Mouse (Mus musculus) CH12.LX (cell line): ENCODE measurements around the gene Rpl10a. TPM values are rescaled to one million over a fixed set of nuclear protein-coding genes. Genes with fewer than 3 reads are reported as not detected.
A peak's percentile ranks its signal among the peaks of the same experiment; 100 is the strongest.

ENCODE experiments used
- DNase-seq: peaks from one replicate; pipeline ENCODE4 v3.0.0-alpha.2; 2013; ENCODE audit errors: extremely low read depth
- H3K27ac ChIP-seq: 2 replicates; pipeline ENCODE4 v1.5.1; 2012; ENCODE audit warnings: low read depth, mild to moderate bottlenecking, control low read depth, moderate library complexity; ENCODE audit not compliant: insufficient read depth
- H3K27me3 ChIP-seq: replicated peaks from 2 replicates; pipeline ENCODE3; 2012; ENCODE audit warnings: inconsistent platforms
- H3K36me3 ChIP-seq, 2 experiments: replicated peaks in 1 of 2; 2 replicates each; pipeline versions ENCODE3 to v1.6.1; 2012; ENCODE audit warnings: inconsistent platforms in 1 of 2, low read length in 1 of 2, mild to moderate bottlenecking in 1 of 2, mixed read lengths in 1 of 2, moderate library complexity in 1 of 2; ENCODE audit not compliant: control insufficient read depth in 1 of 2, insufficient read depth in 1 of 2
- H3K4me1 ChIP-seq, 2 experiments: 2 replicates each; pipeline ENCODE4 v1.6.1; 2012; ENCODE audit warnings: inconsistent platforms in 1 of 2, moderate library complexity in 1 of 2; ENCODE audit not compliant: insufficient read depth in 2 of 2, control insufficient read depth in 1 of 2
- H3K4me2 ChIP-seq: 2 replicates; pipeline ENCODE4 v1.6.1; 2012; ENCODE audit warnings: low read depth, mild to moderate bottlenecking, control low read depth; ENCODE audit not compliant: poor library complexity, insufficient read depth, severe bottlenecking
- H3K4me3 ChIP-seq, 3 experiments: fragments of 150-350 bp in 1 of 3; sonication (generic) in 1 of 3; replicated peaks in 1 of 3; 2 replicates each; pipeline versions ENCODE3 to v1.5.1; 2011 to 2012; ENCODE audit warnings: low read depth in 2 of 3, low read length in 2 of 3, mild to moderate bottlenecking in 2 of 3, moderate library complexity in 2 of 3, control low read depth in 1 of 3, improper control_type of control experiment in 1 of 3, inconsistent platforms in 1 of 3, mixed read lengths in 1 of 3; ENCODE audit not compliant: poor library complexity in 1 of 3
- H3K79me2 ChIP-seq: replicated peaks from 2 replicates; pipeline ENCODE4 v1.6.1; 2012; ENCODE audit warnings: mild to moderate bottlenecking, moderate library complexity; ENCODE audit not compliant: control insufficient read depth, poor library complexity, insufficient read depth, severe bottlenecking; ENCODE audit errors: extremely low read depth
- H3K9ac ChIP-seq: 2 replicates; pipeline ENCODE4 v1.6.1; 2012; ENCODE audit warnings: low read depth, mild to moderate bottlenecking, control low read depth, moderate library complexity; ENCODE audit not compliant: insufficient read depth
- H3K9me3 ChIP-seq: replicated peaks from 2 replicates; pipeline ENCODE3; 2012; ENCODE audit warnings: low read length, inconsistent platforms, mixed read lengths
- GABPA ChIP-seq: IDR thresholded peaks from 2 replicates; pipeline ENCODE4 v1.6.1; 2012; ENCODE audit warnings: low read depth, low read length, improper control_type of control experiment, inconsistent platforms; ENCODE audit not compliant: insufficient replicate concordance
- HCFC1 ChIP-seq: IDR thresholded peaks from 2 replicates; pipeline ENCODE4 v1.6.1; 2012; ENCODE audit warnings: low read depth, mild to moderate bottlenecking, inconsistent platforms, low read length, improper control_type of control experiment
- IRF4 ChIP-seq: IDR thresholded peaks from 2 replicates; pipeline ENCODE4 v1.6.1; 2014; ENCODE audit warnings: low read depth, mild to moderate bottlenecking, inconsistent platforms, low read length, improper control_type of control experiment
- JUND ChIP-seq: conservative IDR thresholded peaks from 2 replicates; pipeline ENCODE4 v1.6.1; 2011; ENCODE audit warnings: low read depth, low read length, improper control_type of control experiment
- KAT2A ChIP-seq: IDR thresholded peaks from 2 replicates; pipeline ENCODE4 v1.6.1; 2012; ENCODE audit warnings: low read length, improper control_type of control experiment, inconsistent platforms; ENCODE audit not compliant: insufficient replicate concordance
- MXI1 ChIP-seq: IDR thresholded peaks from 2 replicates; pipeline ENCODE4 v1.6.1; 2011; ENCODE audit warnings: mild to moderate bottlenecking, low read depth, low read length, improper control_type of control experiment
- NELFE ChIP-seq: IDR thresholded peaks from 2 replicates; pipeline ENCODE4 v1.6.1; 2011; ENCODE audit warnings: low read depth, low read length, improper control_type of control experiment
- NRF1 ChIP-seq: IDR thresholded peaks from 2 replicates; pipeline ENCODE4 v1.6.1; 2014; ENCODE audit warnings: low read depth, mild to moderate bottlenecking, inconsistent platforms, low read length, improper control_type of control experiment, moderate library complexity
- POLR2A ChIP-seq: IDR thresholded peaks from 2 replicates; pipeline ENCODE4 v1.6.1; 2011; ENCODE audit warnings: low read depth, mild to moderate bottlenecking, improper control_type of control experiment, low read length
- SIN3A ChIP-seq: IDR thresholded peaks from 2 replicates; pipeline ENCODE4 v1.6.1; 2012; ENCODE audit warnings: low read length, improper control_type of control experiment, inconsistent platforms
- USF2 ChIP-seq: conservative IDR thresholded peaks from 2 replicates; pipeline ENCODE4 v1.6.1; 2011; ENCODE audit warnings: low read depth, low read length, improper control_type of control experiment
- dilution Hi-C: fragments of 300-500 bp; cut with MboI; formaldehyde crosslinking; loops from 2 replicates; pipeline ENCODE4 v1.14.3; 2020; ENCODE audit warnings: low sequenced_read_pairs; ENCODE audit not compliant: extremely low pct_unique_long_range_greater_than_20kb, extremely low pct_ligation_motif_present
- in situ Hi-C: fragments of 300-500 bp; cut with MboI; formaldehyde crosslinking; loops from 3 replicates; pipeline ENCODE4 v1.14.3; 2019; ENCODE audit warnings: low sequenced_read_pairs, low pct_ligation_motif_present, low pct_unique_long_range_greater_than_20kb, mixed read lengths
- polyA plus RNA-seq: library from polyadenylated mRNA; unstranded; fragments of >175 nt; gene quantifications from 2 replicates; pipeline ENCODE4 v1.2.1, GENCODE M21; 2012; ENCODE audit warnings: low read depth; ENCODE audit not compliant: insufficient read length
- total RNA-seq, 2 experiments: library from RNA; depleted of rRNA; stranded (reverse); fragments of 300-350 nt in 1 of 2; fragments of >200 nt in 1 of 2; gene quantifications; 2 replicates each; pipeline ENCODE4 v1.2.3; 2012 to 2014

The Rpl10a gene
- total and polyA plus RNA-seq, 3 experiments, result 1,605 to 4,144 (median 3,467) TPM

GRCm38 (mm10) chr17:28373821-28374220, 45.5 kb downstream of the Rpl10a start (continued):
- TF ChIP-seq JUND, result no peak

- Histone ChIP-seq H3K27me3 (peaks cover 8% of the 10 kb centered on the region), H3K4me1 (peaks cover 0 to 4% of the 10 kb centered on the region in 2 experiments; a peak in 1 of 4 replicates), H3K4me2 (peak overlapping the region; percentile 68), H3K9ac (no peak overlapping the region), H3K4me3 (no peak overlapping the region), H3K79me2 (no peaks in the 10 kb centered on the region), H3K9me3 (no peaks in the 10 kb centered on the region), H3K36me3 (no peaks in the 10 kb centered on the region), H3K27ac (no peak overlapping the region)
- DNase-seq, result no peak
- TF ChIP-seq USF2 (no peak), NRF1 (peak; percentile 58; the same call in 1 of the 2 replicates)
- dilution Hi-C loops (no loop called here), in situ Hi-C loops (loop anchor here (10.0 kb wide), 1 partner anchor 160 kb away; the partner anchor contains the start of gene Armc12)
Measured at GRCm38 (mm10) chr17:28374494-28374893, 46.2 kb downstream of the Rpl10a start.

GRCm38 (mm10) chr17:28375592-28376061, 47.4 kb downstream of the Rpl10a start:
- Histone ChIP-seq H3K9me3 (no peaks in the 10 kb centered on the region), H3K36me3 (no peaks in the 10 kb centered on the region), H3K4me1 (peaks cover 0 to 4% of the 10 kb centered on the region in 2 experiments; a peak in 1 of 4 replicates), H3K4me3 (no peak overlapping the region), H3K79me2 (no peaks in the 10 kb centered on the region), H3K27ac (no peak overlapping the region), H3K9ac (no peak overlapping the region), H3K27me3 (peaks cover 11% of the 10 kb centered on the region), H3K4me2 (no peak overlapping the region)
- DNase-seq, result no peak
- in situ Hi-C loops, result loop anchor here (10.0 kb wide), 1 partner anchor 159 kb away; the partner anchor contains the start of gene Armc12
- TF ChIP-seq NELFE (no peak), IRF4 (no peak), POLR2A (no peak), HCFC1 (no peak)
- dilution Hi-C loops, result no loop called here

GRCm38 (mm10) chr17:28380255-28380654, 52.0 kb downstream of the Rpl10a start:
- no peaks in the 10 kb centered on the region for H3K9me3 ChIP-seq
- no peaks in the 10 kb centered on the region for H3K79me2 ChIP-seq
- in situ Hi-C loops, result no loop called here
- H3K27ac ChIP-seq, result no peak overlapping the region
- peaks cover 8% of the 10 kb centered on the region for H3K27me3 ChIP-seq
- H3K4me3 ChIP-seq, result no peak overlapping the region
- H3K36me3 ChIP-seq, result no peaks in the 10 kb centered on the region
- H3K9ac ChIP-seq, result no peak overlapping the region
- H3K4me1 ChIP-seq, result peaks cover 0 to 4% of the 10 kb centered on the region in 2 experiments; a peak in 1 of 4 replicates
- no peak for DNase-seq
- dilution Hi-C loops, result no loop called here
- TF ChIP-seq MXI1 (no peak), GABPA (no peak), SIN3A (no peak), KAT2A (no peak)
- no peak overlapping the region for H3K4me2 ChIP-seq

Other genes with a start within 250 kb of the Rpl10a start
- not detected in 2 replicates for gene Tcp11, start 247.8 kb upstream of the Rpl10a start, total RNA-seq (2012; rRNA removed)
- gene Tcp11, start 247.8 kb upstream of the Rpl10a start, total RNA-seq (2014; rRNA removed), result not detected in 2 replicates
- not detected in 2 replicates for gene Tcp11, start 247.8 kb upstream of the Rpl10a start, polyA plus RNA-seq
- 0.08 and 0.50 TPM in 2 replicates for gene Scube3, start 186.3 kb upstream of the Rpl10a start, total RNA-seq (2012; rRNA removed)
- not detected in 2 replicates for gene Scube3, start 186.3 kb upstream of the Rpl10a start, total RNA-seq (2014; rRNA removed)
- gene Scube3, start 186.3 kb upstream of the Rpl10a start, polyA plus RNA-seq, result 0.10 and 0.19 TPM in 2 replicates
- 7.6 and 14.7 TPM in 2 replicates for gene Zfp523, start 151.3 kb upstream of the Rpl10a start, total RNA-seq (2012; rRNA removed)
- 2.5 and 3.7 TPM in 2 replicates for gene Zfp523, start 151.3 kb upstream of the Rpl10a start, total RNA-seq (2014; rRNA removed)
- gene Zfp523, start 151.3 kb upstream of the Rpl10a start, polyA plus RNA-seq, result 10.1 and 12.5 TPM in 2 replicates
- gene Def6, start 120.7 kb upstream of the Rpl10a start, total RNA-seq (2012; rRNA removed), result 56.9 and 81.8 TPM in 2 replicates
- 31.3 and 33.3 TPM in 2 replicates for gene Def6, start 120.7 kb upstream of the Rpl10a start, total RNA-seq (2014; rRNA removed)
- gene Def6, start 120.7 kb upstream of the Rpl10a start, polyA plus RNA-seq, result 53.6 and 57.4 TPM in 2 replicates
- 4.1 and 7.3 TPM in 2 replicates for gene Ppard, start 95.8 kb upstream of the Rpl10a start, total RNA-seq (2012; rRNA removed)
- gene Ppard, start 95.8 kb upstream of the Rpl10a start, total RNA-seq (2014; rRNA removed), result 1.8 and 2.9 TPM in 2 replicates
- gene Ppard, start 95.8 kb upstream of the Rpl10a start, polyA plus RNA-seq, result 12.7 and 15.5 TPM in 2 replicates
- 26.9 and 29.6 TPM in 2 replicates for gene Fance, start 15.0 kb upstream of the Rpl10a start, total RNA-seq (2012; rRNA removed)
- 11.4 and 17.4 TPM in 2 replicates for gene Fance, start 15.0 kb upstream of the Rpl10a start, total RNA-seq (2014; rRNA removed)
- 35.8 and 37.9 TPM in 2 replicates for gene Fance, start 15.0 kb upstream of the Rpl10a start, polyA plus RNA-seq
- gene Tead3, start 22.3 kb downstream of the Rpl10a start, total RNA-seq (2012; rRNA removed), result 0.17 and 0.42 TPM in 2 replicates
- gene Tead3, start 22.3 kb downstream of the Rpl10a start, total RNA-seq (2014; rRNA removed), result not detected in 2 replicates
- gene Tead3, start 22.3 kb downstream of the Rpl10a start, polyA plus RNA-seq, result 0.08 TPM in 1 of 2 replicates, not detected in the other
- gene Tulp1, start 36.8 kb downstream of the Rpl10a start, total RNA-seq (2012; rRNA removed), result 0.17 TPM in 1 of 2 replicates, not detected in the other
- gene Tulp1, start 36.8 kb downstream of the Rpl10a start, total RNA-seq (2014; rRNA removed), result not detected in 2 replicates
- gene Tulp1, start 36.8 kb downstream of the Rpl10a start, polyA plus RNA-seq, result not detected in 2 replicates
- gene Fkbp5, start 189.1 kb downstream of the Rpl10a start, total RNA-seq (2012; rRNA removed), result 14.4 and 17.5 TPM in 2 replicates
- gene Fkbp5, start 189.1 kb downstream of the Rpl10a start, total RNA-seq (2014; rRNA removed), result 21.5 and 22.6 TPM in 2 replicates
- 31.4 and 35.3 TPM in 2 replicates for gene Fkbp5, start 189.1 kb downstream of the Rpl10a start, polyA plus RNA-seq
- not detected in 2 replicates for gene Armc12, start 202.3 kb downstream of the Rpl10a start, total RNA-seq (2012; rRNA removed)
- gene Armc12, start 202.3 kb downstream of the Rpl10a start, total RNA-seq (2014; rRNA removed), result not detected in 2 replicates
- gene Armc12, start 202.3 kb downstream of the Rpl10a start, polyA plus RNA-seq, result not detected in 2 replicates
- not detected in 2 replicates for gene Clpsl2, start 220.9 kb downstream of the Rpl10a start, total RNA-seq (2012; rRNA removed)
- gene Clpsl2, start 220.9 kb downstream of the Rpl10a start, total RNA-seq (2014; rRNA removed), result not detected in 2 replicates
- not detected in 2 replicates for gene Clpsl2, start 220.9 kb downstream of the Rpl10a start, polyA plus RNA-seq
- not detected in 2 replicates for gene Clps, start 232.3 kb downstream of the Rpl10a start, total RNA-seq (2012; rRNA removed)
- not detected in 2 replicates for gene Clps, start 232.3 kb downstream of the Rpl10a start, total RNA-seq (2014; rRNA removed)
- not detected in 2 replicates for gene Clps, start 232.3 kb downstream of the Rpl10a start, polyA plus RNA-seq
- 0.08 TPM in 1 of 2 replicates, not detected in the other for gene Lhfpl5, start 247.2 kb downstream of the Rpl10a start, total RNA-seq (2012; rRNA removed)
- not detected in 2 replicates for gene Lhfpl5, start 247.2 kb downstream of the Rpl10a start, total RNA-seq (2014; rRNA removed)
- not detected in 2 replicates for gene Lhfpl5, start 247.2 kb downstream of the Rpl10a start, polyA plus RNA-seq